Mouse (Mus musculus): ENCODE data around the gene Sox5. TPM values are rescaled to one million over a fixed set of nuclear protein-coding genes. Genes with fewer than 3 reads are reported as not detected.

The Sox5 gene
- total and polyA plus RNA-seq, 2 experiments from 2014 or later: 2.1 to 3.2 TPM

GRCm38 (mm10) chr6:144062428-144062827, 719.3 kb downstream of the Sox5 start:
- H3K4me2 ChIP-seq (ENCODE audit: low read depth, low read length): no peak overlapping the region
- no peaks in the 10 kb centered on the region for H3K36me3 ChIP-seq (replicated peaks; ENCODE audit: control insufficient read depth, insufficient read depth, low read length)
- WGBS: 82% methylated on average over 8 of the region's 8 CpGs
- TF ChIP-seq CTCF (IDR thresholded peaks at IDR 0.05; ENCODE audit: low read depth) (no peak), EP300 (IDR thresholded peaks at IDR 0.05; ENCODE audit: low read depth) (no peak)
- no peak overlapping the region for H3K4me3 ChIP-seq (ENCODE audit: low read depth, low read length)
- H3K27me3 ChIP-seq (ENCODE audit: control insufficient read depth, insufficient read depth, low read length): no peaks in the 10 kb centered on the region
- no peaks in the 10 kb centered on the region for H3K4me1 ChIP-seq (ENCODE audit: control insufficient read depth, insufficient read depth)
- ATAC-seq (ENCODE audit: insufficient read depth, low read depth): no peak
- DNase-seq (ENCODE audit: low spot score): no peak
- no peak overlapping the region for H3K9ac ChIP-seq (replicated peaks; ENCODE audit: low read depth, low read length)
- H3K9me3 ChIP-seq (replicated peaks; ENCODE audit: control insufficient read depth, low read length): no peaks in the 10 kb centered on the region
- H3K27ac ChIP-seq (ENCODE audit: low read depth): no peak overlapping the region

DNA sequence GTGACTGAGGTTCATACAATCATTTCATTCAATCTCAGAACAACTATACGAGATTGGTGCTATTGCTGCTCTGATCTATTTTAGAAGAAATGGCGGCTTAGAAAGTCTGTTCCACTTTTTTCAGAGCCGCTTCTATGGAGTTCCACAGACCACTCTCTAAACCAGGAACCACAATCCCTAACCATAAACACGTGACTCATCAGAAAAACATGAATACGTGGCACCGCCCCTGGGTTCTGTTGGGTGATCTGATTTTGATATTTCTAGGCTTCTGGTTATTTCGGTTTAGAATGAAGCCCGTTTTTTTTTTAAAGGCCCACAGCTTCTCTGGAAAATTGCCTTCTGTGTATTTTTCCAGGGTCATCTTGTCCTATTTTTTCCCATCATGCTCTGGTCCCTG, 720.0 kb downstream of the Sox5 start:
- TF ChIP-seq EP300 (IDR thresholded peaks at IDR 0.05; ENCODE audit: low read depth): no peak
- no peak for TF ChIP-seq CTCF (IDR thresholded peaks at IDR 0.05; ENCODE audit: low read depth)
- no peaks in the 10 kb centered on the region for H3K4me1 ChIP-seq (ENCODE audit: control insufficient read depth, insufficient read depth)
- WGBS: 81% methylated on average over 8 of the region's 8 CpGs

DNA sequence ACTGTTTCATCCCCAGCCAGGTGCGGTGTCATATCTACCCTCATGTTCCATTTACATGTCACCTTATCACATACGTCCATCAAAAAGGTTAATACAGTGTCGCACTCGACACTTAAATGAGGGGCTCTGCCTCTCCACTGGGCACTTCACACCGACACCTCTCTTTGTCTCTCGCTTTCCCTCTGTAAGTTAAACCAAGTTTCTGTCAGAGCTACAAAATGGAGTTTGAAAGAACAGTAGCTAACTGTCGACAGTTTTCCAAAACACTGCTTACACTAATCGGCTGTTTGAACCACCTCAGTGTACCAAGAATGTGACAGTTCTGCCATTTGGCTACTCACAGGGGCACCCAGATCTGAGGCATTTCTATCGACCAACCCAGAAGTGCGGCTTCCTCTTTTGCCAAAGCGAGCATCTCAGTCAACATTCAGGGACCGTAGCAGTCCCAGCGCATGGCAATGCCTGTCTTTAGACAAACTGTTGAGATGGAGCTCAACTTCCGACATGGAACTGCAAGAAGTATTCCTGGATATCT, 724.6 kb downstream of the Sox5 start:
- Histone ChIP-seq H3K4me3 (ENCODE audit: low read depth, low read length) (no peak overlapping the region), H3K27me3 (ENCODE audit: control insufficient read depth, insufficient read depth, low read length) (no peaks in the 10 kb centered on the region), H3K4me2 (ENCODE audit: low read depth, low read length) (no peak overlapping the region), H3K9ac (replicated peaks; ENCODE audit: low read depth, low read length) (no peak overlapping the region), H3K36me3 (replicated peaks; ENCODE audit: control insufficient read depth, insufficient read depth, low read length) (no peaks in the 10 kb centered on the region), H3K4me1 (ENCODE audit: control insufficient read depth, insufficient read depth) (no peaks in the 10 kb centered on the region), H3K27ac (ENCODE audit: low read depth) (peak overlapping the region; percentile 39), H3K9me3 (replicated peaks; ENCODE audit: control insufficient read depth, low read length) (no peaks in the 10 kb centered on the region)
- no peak for ATAC-seq (ENCODE audit: insufficient read depth, low read depth)
- 64% methylated on average over 14 of the region's 14 CpGs for WGBS
- TF ChIP-seq CTCF (IDR thresholded peaks at IDR 0.05; ENCODE audit: low read depth): no peak
- no peak for TF ChIP-seq EP300 (IDR thresholded peaks at IDR 0.05; ENCODE audit: low read depth)
- no peak for DNase-seq (ENCODE audit: low spot score)

More for the DNA sequence above, 720.0 kb downstream of the Sox5 start:
- H3K4me2 ChIP-seq (ENCODE audit: low read depth, low read length): no peak overlapping the region
- H3K9me3 ChIP-seq (replicated peaks; ENCODE audit: control insufficient read depth, low read length): no peaks in the 10 kb centered on the region
- no peak for DNase-seq (ENCODE audit: low spot score)
- no peak overlapping the region for H3K4me3 ChIP-seq (ENCODE audit: low read depth, low read length)
- H3K27ac ChIP-seq (ENCODE audit: low read depth): no peak overlapping the region
- no peak overlapping the region for H3K9ac ChIP-seq (replicated peaks; ENCODE audit: low read depth, low read length)
- no peak for ATAC-seq (ENCODE audit: insufficient read depth, low read depth)
- H3K36me3 ChIP-seq (replicated peaks; ENCODE audit: control insufficient read depth, insufficient read depth, low read length): no peaks in the 10 kb centered on the region
- no peaks in the 10 kb centered on the region for H3K27me3 ChIP-seq (ENCODE audit: control insufficient read depth, insufficient read depth, low read length)

DNA sequence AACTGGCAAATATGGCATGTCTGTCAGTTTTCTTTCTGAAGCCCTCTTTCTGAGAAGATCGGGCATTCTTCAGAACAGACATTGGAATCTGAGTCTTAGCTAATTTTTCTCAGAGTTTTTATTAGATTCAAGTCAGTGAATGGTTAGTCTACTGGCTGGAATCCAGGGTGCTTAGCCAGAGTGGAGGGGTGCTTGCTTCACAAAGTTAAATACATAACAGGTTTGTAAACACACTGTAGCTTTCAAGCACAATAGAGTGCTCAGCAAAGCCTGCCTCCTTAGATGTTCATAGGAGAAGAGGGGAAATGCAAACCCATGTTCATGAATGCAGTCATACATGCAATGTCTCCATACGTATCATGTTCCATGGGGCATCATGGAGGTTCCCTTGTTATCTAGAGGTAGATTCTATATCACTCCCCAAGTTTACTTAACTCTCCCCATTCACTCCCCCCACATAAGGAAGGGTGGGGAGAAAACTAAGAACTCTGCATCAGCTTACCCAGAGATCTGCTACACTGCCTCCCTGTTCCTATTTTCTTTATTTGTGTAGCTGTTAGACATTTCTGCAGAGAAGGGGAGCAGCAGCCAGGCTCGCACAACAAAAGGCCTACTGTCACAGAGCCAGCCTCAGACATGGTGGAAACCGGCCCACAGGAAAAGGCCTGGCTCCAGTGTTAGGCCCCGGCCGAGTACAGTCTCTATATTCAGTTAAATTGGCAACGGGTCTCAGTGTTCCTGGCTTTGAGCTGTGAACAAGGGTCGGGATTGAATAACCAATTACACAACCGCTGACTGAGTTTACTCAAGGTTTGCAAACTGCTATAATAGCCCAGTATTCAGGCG, 725.3 kb downstream of the Sox5 start:
- H3K27me3 ChIP-seq (ENCODE audit: control insufficient read depth, insufficient read depth, low read length): no peaks in the 10 kb centered on the region
- no peaks in the 10 kb centered on the region for H3K4me1 ChIP-seq (ENCODE audit: control insufficient read depth, insufficient read depth)
- no peaks in the 10 kb centered on the region for H3K36me3 ChIP-seq (replicated peaks; ENCODE audit: control insufficient read depth, insufficient read depth, low read length)
- peak; percentile 69 for ATAC-seq (ENCODE audit: insufficient read depth, low read depth)
- WGBS: 61% methylated on average over 10 of the region's 10 CpGs
- H3K9ac ChIP-seq (replicated peaks; ENCODE audit: low read depth, low read length): no peak overlapping the region
- TF ChIP-seq EP300 (IDR thresholded peaks at IDR 0.05; ENCODE audit: low read depth): no peak
- no peak for TF ChIP-seq CTCF (IDR thresholded peaks at IDR 0.05; ENCODE audit: low read depth)
- H3K9me3 ChIP-seq (replicated peaks; ENCODE audit: control insufficient read depth, low read length): no peaks in the 10 kb centered on the region
- peak overlapping the region; percentile 39 for H3K27ac ChIP-seq (ENCODE audit: low read depth)
- DNase-seq (ENCODE audit: low spot score): peak; percentile 24
- H3K4me3 ChIP-seq (ENCODE audit: low read depth, low read length): no peak overlapping the region
- no peak overlapping the region for H3K4me2 ChIP-seq (ENCODE audit: low read depth, low read length)

DNA sequence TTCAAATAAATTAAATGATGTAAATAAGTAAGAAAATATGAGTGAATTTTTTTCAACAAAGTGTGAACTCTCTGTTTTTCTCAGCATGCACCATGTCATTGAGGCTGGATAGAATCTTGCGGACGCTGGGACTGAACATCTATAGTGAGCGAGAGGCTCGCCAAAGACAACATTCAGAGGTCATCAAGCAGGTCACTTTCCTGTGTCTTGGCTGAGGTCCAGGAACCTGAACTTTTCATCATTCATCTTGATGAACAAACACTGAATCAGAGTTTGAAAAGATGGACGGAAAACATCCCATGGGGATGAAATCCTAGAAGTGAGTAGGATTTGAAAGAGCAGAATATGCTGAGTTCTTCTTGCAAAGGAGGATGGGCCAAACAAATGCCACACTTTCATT, 729.3 kb downstream of the Sox5 start:
- no peak for DNase-seq (ENCODE audit: low spot score)
- Histone ChIP-seq H3K4me1 (ENCODE audit: control insufficient read depth, insufficient read depth) (no peaks in the 10 kb centered on the region), H3K9me3 (replicated peaks; ENCODE audit: control insufficient read depth, low read length) (no peaks in the 10 kb centered on the region), H3K27me3 (ENCODE audit: control insufficient read depth, insufficient read depth, low read length) (no peaks in the 10 kb centered on the region), H3K4me2 (ENCODE audit: low read depth, low read length) (no peak overlapping the region), H3K4me3 (ENCODE audit: low read depth, low read length) (no peak overlapping the region), H3K9ac (replicated peaks; ENCODE audit: low read depth, low read length) (no peak overlapping the region), H3K36me3 (replicated peaks; ENCODE audit: control insufficient read depth, insufficient read depth, low read length) (no peaks in the 10 kb centered on the region), H3K27ac (ENCODE audit: low read depth) (no peak overlapping the region)
- TF ChIP-seq EP300 (IDR thresholded peaks at IDR 0.05; ENCODE audit: low read depth): no peak
- no peak for TF ChIP-seq CTCF (IDR thresholded peaks at IDR 0.05; ENCODE audit: low read depth)
- 59% methylated on average over 5 of the region's 5 CpGs for WGBS
- no peak for ATAC-seq (ENCODE audit: insufficient read depth, low read depth)

All from heart, postnatal 0 days (tissue).